Mouse (Mus musculus) gastrocnemius, postnatal 10 days (tissue): ENCODE data around the gene Tmem190. TPM values are rescaled to one million over a fixed set of nuclear protein-coding genes. Genes with fewer than 3 reads are reported as not detected.

Source experiments
- DNase-seq: peaks from one replicate; pipeline ENCODE4 v3.0.0; 2021; ENCODE audit warnings: mixed read lengths
- long read RNA-seq, 2 experiments: library from polyadenylated mRNA; stranded (forward); transcript quantifications; one replicate each; pipeline ENCODE4 v2.0.0; 2021
- total RNA-seq, 2 experiments: library from RNA; stranded (reverse); gene quantifications; 2 replicates each; pipeline ENCODE4 v1.2.3; 2021

The Tmem190 gene
- total RNA-seq = not detected
- long read RNA-seq, experiment 1 = 0 reads
- long read RNA-seq, experiment 2 = 0 reads

GRCm38 (mm10) chr7:4782759-4783158 lies at the start of gene Tmem190, which contains the start of gene Il11:
Gene Tmem190 (plus strand): TSS chr7:4782937.
Gene Il11 (minus strand): TSS chr7:4782859.
- DNase-seq = no peak

- DNase-seq = no peak
Measured at GRCm38 (mm10) chr7:4732968-4733392, 49.8 kb upstream of the Tmem190 start.

- no peak for DNase-seq
Measured at GRCm38 (mm10) chr7:4739041-4739543, 43.6 kb upstream of the Tmem190 start.

DNA sequence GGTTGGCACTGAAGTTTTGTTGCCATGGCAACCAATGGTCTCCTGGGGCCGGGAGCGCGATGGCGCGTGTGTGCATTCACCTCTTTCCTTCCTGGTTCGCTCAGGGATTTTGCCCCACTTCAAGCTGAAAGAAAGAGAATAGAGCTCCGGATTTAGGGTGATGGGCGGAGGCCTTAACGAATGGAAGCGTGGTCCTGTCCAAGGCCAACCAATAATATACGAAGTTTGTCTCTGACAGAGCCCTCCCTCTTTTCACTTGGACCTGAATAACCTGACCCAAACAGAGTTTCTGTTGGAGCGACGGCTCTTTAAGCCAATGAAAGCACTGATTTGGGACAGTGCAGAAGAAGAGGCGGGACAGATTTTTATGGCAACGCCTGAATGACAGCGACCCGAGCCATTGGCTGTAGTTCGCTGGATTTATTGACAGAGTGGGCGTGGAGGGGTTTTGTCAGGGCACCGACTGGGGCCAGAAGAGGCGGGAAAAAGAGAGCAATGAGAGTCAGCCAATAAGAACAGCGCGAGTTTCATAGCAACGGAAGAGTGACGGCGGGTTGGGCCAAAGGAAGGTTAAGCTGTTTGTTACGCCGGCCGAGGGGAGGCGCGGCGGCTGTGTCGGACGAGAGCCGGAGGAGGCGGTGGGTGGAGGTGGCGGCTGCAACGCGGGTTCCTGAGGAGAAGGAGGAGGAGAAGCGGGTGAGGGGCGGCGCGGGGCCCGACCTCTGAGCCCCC lies 43.0 kb upstream of the Tmem190 start, which contains the start of gene Kmt5c:
Gene Kmt5c (plus strand): TSS at position 572 of the 732 bp plus-strand sequence.
- DNase-seq = peak; percentile 90

DNA sequence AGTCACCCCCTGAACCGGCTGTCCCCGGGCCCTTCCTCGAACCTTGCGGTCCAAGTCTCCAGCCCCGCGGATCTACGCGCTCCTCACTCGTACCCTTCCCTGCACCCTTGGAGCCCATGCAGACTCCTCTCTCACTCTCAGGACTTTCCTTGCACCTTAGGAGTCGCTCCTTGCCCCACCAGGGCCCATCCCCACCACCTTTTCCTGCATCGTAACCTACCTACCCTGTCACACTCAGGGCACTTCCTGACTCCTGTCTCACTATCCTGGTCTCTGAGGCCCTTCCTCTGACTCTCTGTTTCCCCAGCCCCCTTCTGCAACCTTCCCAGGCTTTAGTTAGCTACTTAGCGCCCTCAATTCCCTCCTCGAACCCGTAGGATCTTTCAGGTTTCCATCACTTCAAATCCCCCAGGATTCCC lies 42.4 kb upstream of the Tmem190 start:
- no peak for DNase-seq

DNA sequence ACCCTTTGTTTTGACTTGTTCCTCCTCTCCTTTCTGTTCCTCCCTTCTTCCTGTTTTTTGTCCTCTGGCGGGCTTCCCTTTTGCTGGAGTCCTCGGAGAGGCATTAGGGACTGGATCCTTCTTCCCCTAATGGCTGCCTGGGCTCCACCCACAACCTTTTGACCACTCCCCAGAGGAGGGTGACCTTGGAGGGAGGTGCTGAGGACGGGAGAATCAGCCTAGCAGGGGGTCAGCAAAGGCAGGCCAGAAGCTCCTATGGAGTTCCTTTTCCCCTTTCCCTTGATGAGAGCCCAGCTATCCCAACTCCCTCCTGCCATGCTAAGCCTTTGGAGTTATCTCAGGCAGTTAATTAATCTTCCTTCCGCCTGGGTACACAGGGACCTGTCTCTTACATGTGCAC lies 41.6 kb upstream of the Tmem190 start:
- peak; percentile 52 for DNase-seq

DNA sequence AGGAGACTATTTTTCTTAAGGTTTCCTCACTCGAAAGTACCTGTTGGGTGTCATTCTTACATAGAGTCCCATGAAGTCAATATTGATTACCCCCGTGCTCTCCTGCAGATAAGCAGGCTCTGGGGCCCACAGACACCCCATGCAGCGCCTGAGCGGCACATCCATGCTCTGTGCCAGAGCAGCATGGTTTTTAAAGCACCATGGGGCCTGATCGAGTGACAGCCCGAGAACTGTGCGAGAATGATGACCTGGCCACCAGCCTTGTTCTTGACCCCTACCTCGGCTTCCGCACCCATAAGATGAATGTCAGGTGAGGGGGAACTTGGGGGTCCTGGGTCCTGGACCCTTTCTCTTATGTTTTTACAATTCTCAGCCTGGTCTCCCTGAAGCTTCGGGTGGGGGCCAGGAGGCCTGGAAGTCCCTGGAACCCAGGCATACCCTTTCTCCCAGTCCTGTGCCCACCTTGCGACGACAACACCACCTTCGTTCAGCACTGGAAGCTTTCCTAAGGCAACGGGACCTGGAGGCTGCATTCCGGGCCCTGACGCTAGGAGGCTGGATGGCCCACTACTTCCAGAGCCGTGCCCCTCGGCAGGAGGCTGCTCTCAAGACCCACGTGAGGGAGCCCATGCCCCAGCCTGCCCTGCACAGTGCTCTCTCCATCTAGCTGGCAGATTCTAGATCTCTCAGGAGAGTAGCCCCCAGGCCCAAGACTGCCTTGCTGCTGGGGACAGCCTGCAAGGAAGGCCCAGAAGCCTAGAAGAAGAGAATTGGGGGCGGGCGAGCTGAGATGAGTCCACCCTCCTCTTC lies 40.9 kb upstream of the Tmem190 start:
- DNase-seq = no peak

DNA sequence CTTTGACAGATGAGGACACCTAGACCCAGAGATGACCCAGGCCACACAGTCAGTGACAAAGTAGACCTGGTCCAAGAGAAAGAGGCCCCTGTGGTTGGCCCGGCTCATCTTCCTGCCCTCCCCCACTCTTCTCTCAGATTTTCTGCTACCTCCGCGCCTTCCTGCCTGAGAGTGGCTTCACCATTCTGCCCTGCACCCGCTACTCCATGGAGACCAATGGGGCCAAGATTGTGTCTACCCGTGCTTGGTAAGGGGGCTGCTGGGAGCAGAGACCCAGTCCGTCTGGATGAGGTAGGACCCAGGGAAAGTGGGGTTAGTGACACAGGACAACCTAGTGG lies 40.3 kb upstream of the Tmem190 start:
- DNase-seq = no peak

DNA sequence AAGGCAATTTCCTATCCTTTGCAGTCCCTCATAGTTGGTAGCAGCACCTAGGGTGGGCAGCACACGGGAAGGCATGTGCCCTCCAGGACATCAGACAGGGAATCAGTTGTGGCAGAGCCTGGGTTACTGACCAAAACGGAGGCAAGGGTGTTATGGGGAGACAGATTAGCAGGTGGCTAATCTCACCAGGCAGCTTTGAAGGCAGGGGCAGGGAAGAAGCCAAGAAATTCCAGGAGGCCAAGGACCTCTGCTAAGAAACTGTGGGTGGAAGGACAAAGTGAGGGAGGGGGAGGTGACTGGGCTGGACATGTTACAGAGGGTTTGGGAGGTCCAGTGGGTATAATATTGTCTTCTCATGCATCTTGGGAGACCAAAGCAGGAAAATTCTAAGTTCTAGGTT lies 39.4 kb upstream of the Tmem190 start:
- DNase-seq = no peak

- no peak for DNase-seq
Measured at GRCm38 (mm10) chr7:4744886-4745285, 37.9 kb upstream of the Tmem190 start.

DNA sequence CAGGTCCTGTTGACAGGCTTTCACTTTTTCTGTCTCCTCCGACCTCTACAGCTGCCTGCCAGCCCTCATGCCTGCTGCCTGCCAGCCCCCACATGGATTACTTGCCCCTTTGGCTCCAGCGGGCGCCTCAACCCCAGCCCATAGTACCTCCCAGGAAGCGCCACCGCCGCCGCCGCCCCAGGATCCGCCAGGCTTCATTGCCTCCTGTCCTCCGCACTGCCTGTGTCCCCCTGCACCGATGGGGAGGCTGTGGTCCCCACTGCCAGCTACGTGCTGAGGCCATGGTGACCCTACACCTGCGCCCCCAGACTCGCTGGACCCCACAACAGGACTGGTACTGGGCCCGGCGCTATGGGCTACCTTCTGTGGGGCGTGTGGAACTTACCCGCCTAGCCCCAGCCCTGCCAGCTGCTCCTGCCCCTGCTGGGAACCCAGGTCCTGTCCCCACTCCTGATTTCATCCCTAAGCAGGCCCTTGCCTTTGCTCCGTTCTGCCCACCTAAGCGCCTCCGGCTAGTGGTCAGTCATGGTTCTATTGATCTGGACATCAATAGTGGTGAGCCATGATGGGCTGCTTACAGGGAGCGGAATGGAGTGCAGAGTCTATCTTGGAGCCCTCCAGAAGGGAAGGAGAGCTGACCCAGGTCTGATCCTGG lies 36.3 kb upstream of the Tmem190 start:
- DNase-seq = no peak

DNA sequence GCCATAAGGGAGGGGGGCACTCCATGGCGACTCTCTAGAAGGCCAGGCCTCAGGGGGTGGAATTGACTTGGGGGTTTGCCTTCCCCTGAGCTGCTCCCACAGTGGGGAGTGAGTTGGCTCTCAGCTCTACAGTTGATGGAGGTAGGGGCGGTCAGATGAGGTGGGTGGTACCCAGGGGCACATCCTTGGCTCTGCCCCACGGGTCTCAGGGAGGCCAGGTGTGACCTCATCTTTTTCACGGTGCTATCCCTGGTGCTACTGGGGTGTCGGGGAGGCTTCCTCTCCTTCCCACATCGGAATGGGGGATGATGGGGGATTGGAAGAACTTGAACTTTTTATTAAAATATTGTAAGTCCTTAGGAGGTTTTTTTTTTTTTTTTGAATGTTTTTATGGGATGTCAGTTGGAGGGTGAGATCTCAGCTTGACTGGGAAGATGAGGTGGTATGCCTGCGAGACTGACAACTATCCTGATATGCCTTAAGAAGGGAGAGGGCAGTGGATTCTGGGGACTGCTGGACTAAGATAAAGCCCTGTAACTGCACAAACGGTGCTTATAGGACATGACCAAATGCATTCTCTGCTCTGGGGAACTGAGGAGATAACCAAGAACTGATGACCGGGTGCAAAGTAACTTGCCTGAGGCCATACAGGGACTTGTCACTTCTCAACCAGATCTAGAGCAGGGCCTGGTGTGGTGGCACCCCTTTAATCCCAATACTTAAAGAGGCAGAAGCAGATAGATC lies 35.4 kb upstream of the Tmem190 start:
- DNase-seq = no peak

GRCm38 (mm10) chr7:4748321-4748720 lies 34.4 kb upstream of the Tmem190 start:
- DNase-seq = no peak

DNA sequence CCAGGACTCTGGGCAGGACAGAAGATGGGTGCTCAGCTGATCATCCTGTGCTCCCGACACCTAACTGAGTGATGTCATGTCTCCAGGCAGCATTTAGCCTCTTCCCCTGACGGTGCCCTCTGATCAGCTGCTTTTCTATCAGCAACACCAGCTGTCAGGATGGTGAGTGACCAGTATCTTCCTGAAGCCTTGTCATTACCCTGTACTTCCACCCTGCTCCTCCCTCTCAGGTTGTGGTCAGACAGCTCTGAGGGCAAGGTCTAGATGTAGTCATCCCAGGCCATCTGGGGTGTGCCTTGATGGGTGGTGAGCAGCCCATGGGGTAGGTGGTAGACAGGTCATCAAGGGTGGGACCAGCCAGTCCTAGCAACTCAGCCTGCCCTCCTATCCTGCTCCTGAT lies 33.6 kb upstream of the Tmem190 start:
- no peak for DNase-seq

DNA sequence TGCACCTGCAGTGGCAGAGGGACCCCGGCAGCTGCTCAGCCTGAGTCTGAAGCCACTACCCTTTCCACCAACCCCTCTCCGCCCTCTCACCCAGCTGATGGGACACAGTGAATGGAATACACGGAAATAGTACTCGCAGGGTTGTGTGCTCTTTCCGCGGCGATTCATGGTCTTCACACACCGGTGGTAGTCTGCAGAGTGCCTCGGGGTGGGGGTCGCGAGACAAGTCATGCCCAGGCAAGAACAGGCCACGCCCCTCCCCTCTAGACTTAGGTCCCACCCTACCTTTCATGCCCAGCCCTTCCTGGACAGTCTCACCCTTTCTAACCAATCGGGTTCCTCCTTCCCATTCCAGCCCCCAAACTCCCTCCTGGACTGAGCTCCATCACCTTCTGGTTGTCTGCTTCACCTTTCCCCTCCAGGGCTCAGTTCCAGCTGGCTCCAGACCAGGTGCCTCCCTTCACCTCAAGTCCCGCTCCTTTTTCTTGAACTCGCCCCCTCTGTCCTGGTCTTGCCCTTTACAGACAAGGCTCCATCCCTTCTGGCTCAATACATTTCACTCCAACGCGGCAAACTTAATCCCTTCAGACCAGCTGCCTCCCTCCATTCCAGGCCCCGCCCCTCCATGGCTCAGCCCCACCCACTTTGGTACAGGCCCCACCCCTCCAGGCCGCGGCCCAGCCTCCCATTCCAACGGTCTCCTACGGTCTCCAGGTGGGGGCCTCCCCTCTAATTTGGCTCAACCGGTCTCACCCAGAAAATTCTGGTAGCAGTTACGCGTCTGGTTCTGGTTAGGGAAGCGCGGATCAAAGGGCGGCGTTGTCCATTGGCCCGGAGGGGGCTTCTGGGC lies 30.5 kb upstream of the Tmem190 start:
- peak; percentile 58 for DNase-seq

DNA sequence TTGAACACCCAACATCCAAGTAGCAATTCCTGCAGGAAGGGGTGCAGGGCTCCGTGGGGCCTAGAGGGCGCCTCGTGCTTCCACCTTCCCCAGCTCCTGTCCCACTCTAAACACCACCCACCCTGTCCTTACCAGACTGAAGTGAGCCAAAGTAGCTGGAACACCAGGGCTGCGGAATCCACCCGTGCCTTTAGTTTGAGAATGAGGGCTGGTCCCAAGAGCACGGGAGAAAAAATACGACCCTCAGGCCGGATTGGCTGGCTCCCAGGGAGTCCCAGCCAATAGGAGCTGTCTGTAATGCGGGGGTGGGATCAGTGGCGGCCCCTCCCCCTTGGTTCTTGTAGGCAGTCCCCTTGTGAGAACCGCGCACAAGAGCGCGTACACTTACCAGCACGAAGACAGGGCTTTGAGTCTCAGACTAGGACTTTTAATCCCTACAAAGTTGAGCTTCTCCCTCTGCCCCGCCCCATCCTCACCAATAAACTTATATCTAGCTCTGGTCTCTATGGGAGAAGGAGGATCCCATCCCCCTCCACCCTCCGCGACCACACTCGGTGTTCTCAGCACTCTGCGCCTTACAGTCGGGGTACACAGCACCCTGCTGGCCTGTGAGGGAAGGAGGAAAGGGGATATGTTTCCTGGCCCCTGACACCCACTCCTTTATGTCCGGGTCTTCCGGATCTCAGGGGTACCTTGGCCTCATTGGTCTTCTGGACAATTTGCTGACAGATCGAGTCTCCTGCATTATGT lies 29.7 kb upstream of the Tmem190 start, which contains the start of gene Cox6b2:
Gene Cox6b2 (minus strand): TSS at position 274 of the 750 bp plus-strand sequence.
- DNase-seq = peak; percentile 66

GRCm38 (mm10) chr7:4759670-4760069 lies 23.1 kb upstream of the Tmem190 start:
- no peak for DNase-seq

DNA sequence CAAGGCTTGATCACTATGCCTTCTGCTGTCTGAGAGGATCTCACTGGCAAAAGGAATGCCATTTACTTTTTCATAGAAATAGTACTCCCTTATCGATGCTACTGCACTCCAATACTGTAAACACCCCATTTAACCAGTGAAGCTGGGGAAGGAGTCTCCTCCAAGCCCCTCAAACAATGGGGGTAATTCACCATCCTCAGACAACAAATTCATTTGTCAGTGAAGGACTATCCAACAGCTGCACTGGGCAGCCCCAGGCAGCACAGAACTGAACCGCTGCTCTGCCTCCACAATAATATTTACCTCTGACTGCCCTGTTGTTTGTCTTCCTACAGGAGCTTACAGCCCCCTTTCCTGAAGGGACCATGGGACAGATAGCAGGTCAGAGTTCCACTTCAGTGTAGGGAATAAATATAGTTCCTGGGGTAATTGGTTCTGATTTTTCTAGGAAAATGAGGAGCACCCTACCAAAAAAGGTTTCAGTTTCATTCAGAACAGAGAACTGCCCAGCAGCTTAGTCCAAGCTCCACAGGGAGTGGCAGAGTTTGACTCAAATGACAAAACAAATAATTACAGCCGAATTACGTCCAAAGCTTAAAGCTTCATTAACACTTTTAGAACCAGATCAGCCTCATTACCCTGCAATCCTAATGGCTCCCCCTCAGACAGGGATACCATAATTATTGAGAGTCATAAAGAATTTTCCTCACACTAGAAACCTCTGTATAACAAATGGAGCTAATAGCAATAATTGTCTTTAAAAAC lies 17.6 kb upstream of the Tmem190 start:
- no peak for DNase-seq

DNA sequence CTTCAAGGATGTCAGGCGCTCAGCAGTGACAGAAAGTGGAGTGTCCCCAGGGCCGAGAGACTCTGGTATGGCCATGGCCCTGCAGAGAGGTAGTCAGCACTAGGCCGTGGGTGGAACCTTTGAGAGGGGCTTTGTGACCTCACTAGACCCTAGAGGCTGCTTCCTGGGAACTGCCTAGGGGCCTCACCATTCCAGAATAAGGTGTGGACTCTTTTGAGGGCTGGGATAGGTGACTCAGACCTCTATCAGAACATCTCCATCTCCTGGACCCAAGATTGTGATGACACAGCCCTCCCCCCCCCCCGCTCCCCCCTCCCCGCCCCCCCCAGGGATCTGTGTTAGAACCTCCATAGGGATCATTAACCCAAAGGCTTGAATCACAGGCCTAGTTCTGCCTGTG lies 11.5 kb upstream of the Tmem190 start, which contains the start of gene Fam71e2:
Gene Fam71e2 (minus strand): TSS at position 101 of the 400 bp plus-strand sequence.
- DNase-seq = no peak
